Mouse (Mus musculus) small intestine, adult 2 months (tissue): ENCODE results near the gene Csf2rb. TPM values are rescaled to one million over a fixed set of nuclear protein-coding genes. Genes with fewer than 3 reads are reported as not detected.
"Not testable (repeated sequence)": the region's sequence is repeated elsewhere in the genome, so short reads cannot be mapped to it uniquely, and the experiment has no call there.

Source experiments
- H3K27ac ChIP-seq: fragments of 200-500 bp; 2 replicates; pipeline ENCODE4 v1.5.1; 2012; ENCODE audit warnings: low read depth, low read length, control low read depth, inconsistent platforms; ENCODE audit not compliant: insufficient read depth
- H3K27me3 ChIP-seq: fragments of 200-500 bp; 2 replicates; pipeline ENCODE4 v1.6.1; 2012; ENCODE audit warnings: mild to moderate bottlenecking, moderate library complexity, low read length, inconsistent platforms; ENCODE audit not compliant: control insufficient read depth, insufficient read depth
- H3K36me3 ChIP-seq: fragments of 200-500 bp; 2 replicates; pipeline ENCODE4 v1.6.1; 2012; ENCODE audit warnings: mild to moderate bottlenecking, low read length, control low read depth, inconsistent platforms; ENCODE audit not compliant: control insufficient read depth, insufficient read depth
- H3K4me1 ChIP-seq: fragments of 200-500 bp; 2 replicates; pipeline ENCODE4 v1.6.1; 2012; ENCODE audit warnings: low read length, inconsistent platforms, mixed read lengths; ENCODE audit not compliant: control insufficient read depth, insufficient read depth, insufficient read length
- H3K4me3 ChIP-seq: fragments of 200-500 bp; 2 replicates; pipeline ENCODE4 v1.5.1; 2012; ENCODE audit warnings: low read depth, mild to moderate bottlenecking, control low read depth, inconsistent platforms, low read length, moderate library complexity
- CTCF ChIP-seq: fragments of 200-500 bp; IDR thresholded peaks from 2 replicates; pipeline ENCODE4 v1.5.1; 2012; ENCODE audit warnings: low read depth, mild to moderate bottlenecking, control low read depth, inconsistent platforms, low read length, moderate library complexity, mixed read lengths; ENCODE audit not compliant: insufficient replicate concordance, insufficient read length; ENCODE audit errors: extremely low read depth
- POLR2A ChIP-seq: fragments of 200-500 bp; IDR thresholded peaks from 2 replicates; pipeline ENCODE4 v1.6.1; 2012; ENCODE audit warnings: low read depth, mild to moderate bottlenecking, control low read depth, inconsistent platforms, low read length, moderate library complexity
- WGBS: fragments of 180-500 bp; shearing (Covaris S2); methylation state at CpG from one replicate; pipeline ENCODE4 v1.1.7; 2018; 5-methylcytosine and 5-hydroxymethylcytosine counted together
- polyA plus RNA-seq: library from polyadenylated mRNA; depleted of rRNA; stranded (reverse); fragments of >200 nt; gene quantifications from 2 replicates; pipeline ENCODE4 v1.2.3, GENCODE M21; 2012

Csf2rb gene
- polyA plus RNA-seq, 1 experiment, result 8.9 TPM

- H3K27ac ChIP-seq, result no peak overlapping the region
- H3K4me1 ChIP-seq, result no peaks in the 10 kb centered on the region
- no peak for TF ChIP-seq CTCF
- no peak for TF ChIP-seq POLR2A
- 46% methylated on average over 5 of the region's 5 CpGs for WGBS
- no peaks in the 10 kb centered on the region for H3K36me3 ChIP-seq
- H3K4me3 ChIP-seq, result no peak overlapping the region
- peaks cover 3% of the 10 kb centered on the region; the same call in 1 of the 2 replicates for H3K27me3 ChIP-seq
Observed at GRCm38 (mm10) chr15:78331523-78332340, 6.2 kb downstream of the Csf2rb start.

- peaks cover 3% of the 10 kb centered on the region; the same call in 1 of the 2 replicates for H3K27me3 ChIP-seq
- no peak overlapping the region for H3K27ac ChIP-seq
- no peak for TF ChIP-seq CTCF
- TF ChIP-seq POLR2A, result no peak
- H3K4me1 ChIP-seq, result no peaks in the 10 kb centered on the region
- no peaks in the 10 kb centered on the region for H3K36me3 ChIP-seq
- WGBS, result 55% methylated on average over 6 of the region's 6 CpGs
- H3K4me3 ChIP-seq, result no peak overlapping the region
Observed at GRCm38 (mm10) chr15:78332981-78333380, 7.4 kb downstream of the Csf2rb start.

GRCm38 (mm10) chr15:78334380-78334779, 8.8 kb downstream of the Csf2rb start:
- TF ChIP-seq CTCF, result no peak
- no peak for TF ChIP-seq POLR2A
- Histone ChIP-seq H3K4me1 (no peaks in the 10 kb centered on the region), H3K27ac (no peak overlapping the region), H3K4me3 (no peak overlapping the region), H3K27me3 (peaks cover 3% of the 10 kb centered on the region; the same call in 1 of the 2 replicates), H3K36me3 (no peaks in the 10 kb centered on the region)
- WGBS, result 68% methylated on average over 3 of the region's 3 CpGs

- 35% methylated on average over 7 of the region's 7 CpGs for WGBS
- H3K27ac ChIP-seq, H3K27me3 ChIP-seq, H3K4me3 ChIP-seq, H3K4me1 ChIP-seq, H3K36me3 ChIP-seq: not testable (repeated sequence)
- peak; percentile 54; the same call in 1 of the 2 replicates for TF ChIP-seq CTCF
Observed at GRCm38 (mm10) chr15:78339627-78340423, 14.3 kb downstream of the Csf2rb start.

GRCm38 (mm10) chr15:78340919-78341318, 15.4 kb downstream of the Csf2rb start:
- 60% methylated on average over 7 of the region's 7 CpGs for WGBS
- H3K4me1 ChIP-seq, H3K36me3 ChIP-seq, H3K4me3 ChIP-seq, H3K27ac ChIP-seq, H3K27me3 ChIP-seq: not testable (repeated sequence)

- Histone ChIP-seq H3K36me3 (no peaks in the 10 kb centered on the region), H3K27ac (no peak overlapping the region), H3K4me3 (no peak overlapping the region), H3K4me1 (no peaks in the 10 kb centered on the region), H3K27me3 (peaks cover 6% of the 10 kb centered on the region; the same call in 1 of the 2 replicates)
- 10% methylated on average over 1 of the region's 1 CpGs for WGBS
- no peak for TF ChIP-seq POLR2A
- TF ChIP-seq CTCF, result no peak
Observed at GRCm38 (mm10) chr15:78343683-78344082, 18.1 kb downstream of the Csf2rb start.

- Histone ChIP-seq H3K27me3 (peaks cover 6% of the 10 kb centered on the region; the same call in 1 of the 2 replicates), H3K27ac (no peak overlapping the region), H3K36me3 (no peaks in the 10 kb centered on the region), H3K4me3 (no peak overlapping the region), H3K4me1 (no peaks in the 10 kb centered on the region)
- 75% methylated on average over 3 of the region's 3 CpGs for WGBS
- TF ChIP-seq CTCF (no peak), POLR2A (no peak)
Observed at GRCm38 (mm10) chr15:78344567-78344966, 19.0 kb downstream of the Csf2rb start.
